Mouse (Mus musculus) testis, adult 2 months (tissue): Measurements from ENCODE around the gene Nfu1. TPM values are rescaled to one million over a fixed set of nuclear protein-coding genes. Genes with fewer than 3 reads are reported as not detected.

Source experiments
- H3K27ac ChIP-seq: fragments of 200-500 bp; 2 replicates; pipeline ENCODE4 v1.5.1; 2012; ENCODE audit warnings: low read depth, low read length; ENCODE audit not compliant: control insufficient read depth, insufficient read depth
- H3K27me3 ChIP-seq: fragments of 200-500 bp; 2 replicates; pipeline ENCODE4 v1.6.1; 2012; ENCODE audit warnings: mild to moderate bottlenecking, low read length, moderate library complexity; ENCODE audit not compliant: control insufficient read depth, insufficient read depth
- H3K36me3 ChIP-seq: fragments of 200-500 bp; 2 replicates; pipeline ENCODE4 v1.6.1; 2012; ENCODE audit warnings: mild to moderate bottlenecking, low read length; ENCODE audit not compliant: control insufficient read depth, insufficient read depth
- H3K4me1 ChIP-seq: fragments of 200-500 bp; 2 replicates; pipeline ENCODE4 v1.6.1; 2012; ENCODE audit warnings: low read length; ENCODE audit not compliant: control insufficient read depth, insufficient read depth
- H3K4me3 ChIP-seq: fragments of 200-500 bp; 2 replicates; pipeline ENCODE4 v1.5.1; 2012; ENCODE audit warnings: low read depth, mild to moderate bottlenecking, low read length, moderate library complexity, mixed read lengths; ENCODE audit not compliant: control insufficient read depth
- CTCF ChIP-seq: fragments of 200-500 bp; IDR thresholded peaks from 2 replicates; pipeline ENCODE4 v1.5.1; 2012; ENCODE audit warnings: low read depth, mild to moderate bottlenecking, inconsistent platforms, low read length, moderate library complexity; ENCODE audit not compliant: control insufficient read depth, insufficient read depth, insufficient replicate concordance
- POLR2A ChIP-seq: fragments of 200-500 bp; IDR thresholded peaks from 2 replicates; pipeline ENCODE4 v1.6.1; 2012; ENCODE audit warnings: low read depth, mild to moderate bottlenecking, inconsistent platforms, low read length, moderate library complexity; ENCODE audit not compliant: control insufficient read depth
- polyA plus RNA-seq: library from polyadenylated mRNA; depleted of rRNA; stranded (reverse); fragments of >200 nt; gene quantifications from 2 replicates; pipeline ENCODE4 v1.2.3, GENCODE M21; 2012

The Nfu1 gene
- polyA plus RNA-seq, 1 experiment = 119 TPM

- no peaks in the 10 kb centered on the region for H3K4me1 ChIP-seq
- H3K36me3 ChIP-seq = no peaks in the 10 kb centered on the region; the same call in 1 of the 2 replicates
- H3K27ac ChIP-seq = no peak overlapping the region
- no peaks in the 10 kb centered on the region for H3K27me3 ChIP-seq
- no peak overlapping the region for H3K4me3 ChIP-seq
- TF ChIP-seq CTCF (no peak), POLR2A (no peak)
Observed at GRCm38 (mm10) chr6:87001995-87002394, 7.0 kb upstream of the Nfu1 start.

DNA sequence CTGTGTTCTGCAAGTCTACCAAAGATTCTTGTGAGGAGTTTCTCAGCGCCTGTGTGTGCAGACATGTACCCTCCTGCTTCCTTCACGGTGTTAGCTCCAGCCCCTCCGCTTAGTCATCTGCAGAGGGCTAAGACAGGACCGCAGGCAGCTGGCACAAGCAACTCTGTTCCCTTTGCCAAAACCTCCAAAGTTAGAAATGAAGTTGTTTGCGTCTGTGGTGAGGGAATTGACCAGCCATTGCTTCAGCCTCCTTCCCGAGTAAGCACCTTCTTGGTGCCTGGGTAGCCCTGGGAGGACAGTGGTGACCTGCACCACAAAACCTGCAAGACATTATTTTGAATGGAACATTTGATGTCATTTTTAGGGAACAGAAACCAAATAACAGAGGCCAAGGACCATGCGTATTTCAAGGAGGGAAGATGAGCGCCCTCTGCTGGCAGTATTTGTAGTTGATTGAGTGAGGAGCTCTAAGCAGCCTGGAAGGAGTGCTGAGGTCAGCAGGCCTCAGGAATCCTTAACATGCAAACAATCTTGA, 6.4 kb upstream of the Nfu1 start:
- H3K27ac ChIP-seq = 0 out of 2 replicates have a peak overlapping the region, but pooled peaks have one; percentile 29
- H3K36me3 ChIP-seq = no peaks in the 10 kb centered on the region; the same call in 1 of the 2 replicates
- TF ChIP-seq CTCF = peak; percentile 48; the same call in 1 of the 2 replicates
- TF ChIP-seq POLR2A = no peak
- H3K27me3 ChIP-seq = no peaks in the 10 kb centered on the region
- H3K4me3 ChIP-seq = no peak overlapping the region
- no peaks in the 10 kb centered on the region for H3K4me1 ChIP-seq

DNA sequence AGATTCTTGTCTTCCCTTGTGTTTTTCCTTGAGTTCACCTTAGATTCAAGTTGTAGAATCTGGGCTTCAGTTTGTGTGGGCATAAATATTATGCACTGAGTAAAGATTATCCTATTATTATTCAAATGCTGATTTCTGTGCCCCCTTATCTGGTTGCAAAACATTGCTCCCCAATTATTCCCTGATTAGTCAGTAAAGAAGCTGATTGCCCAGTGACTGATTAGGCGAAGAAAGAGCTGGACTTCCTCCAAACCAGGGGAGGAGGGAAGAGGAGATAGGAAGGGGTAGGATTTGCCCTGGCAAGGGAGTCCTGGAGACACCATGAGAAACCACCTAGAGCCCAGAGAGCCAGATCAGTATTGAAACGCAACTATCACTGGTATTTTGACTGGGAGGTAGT, 4.9 kb upstream of the Nfu1 start:
- Histone ChIP-seq H3K4me3 (no peak overlapping the region), H3K36me3 (no peaks in the 10 kb centered on the region; the same call in 1 of the 2 replicates), H3K27ac (no peak overlapping the region), H3K27me3 (no peaks in the 10 kb centered on the region), H3K4me1 (0 out of 2 replicates have a peak, but pooled peaks cover under 1% of the 10 kb centered on the region)
- no peak for TF ChIP-seq CTCF

GRCm38 (mm10) chr6:87005577-87005976, 3.5 kb upstream of the Nfu1 start:
- 0 out of 2 replicates have a peak, but pooled peaks cover 2% of the 10 kb centered on the region for H3K4me1 ChIP-seq
- TF ChIP-seq CTCF (no peak), POLR2A (no peak)

GRCm38 (mm10) chr6:87009692-87010328, 774 bp downstream of the Nfu1 start:
- TF ChIP-seq CTCF = no peak
- peak; percentile 87 for TF ChIP-seq POLR2A

More at GRCm38 (mm10) chr6:87005577-87005976, 3.5 kb upstream of the Nfu1 start:
- no peaks in the 10 kb centered on the region for H3K36me3 ChIP-seq
- H3K4me3 ChIP-seq = no peak overlapping the region
- no peaks in the 10 kb centered on the region for H3K27me3 ChIP-seq
- no peak overlapping the region for H3K27ac ChIP-seq

DNA sequence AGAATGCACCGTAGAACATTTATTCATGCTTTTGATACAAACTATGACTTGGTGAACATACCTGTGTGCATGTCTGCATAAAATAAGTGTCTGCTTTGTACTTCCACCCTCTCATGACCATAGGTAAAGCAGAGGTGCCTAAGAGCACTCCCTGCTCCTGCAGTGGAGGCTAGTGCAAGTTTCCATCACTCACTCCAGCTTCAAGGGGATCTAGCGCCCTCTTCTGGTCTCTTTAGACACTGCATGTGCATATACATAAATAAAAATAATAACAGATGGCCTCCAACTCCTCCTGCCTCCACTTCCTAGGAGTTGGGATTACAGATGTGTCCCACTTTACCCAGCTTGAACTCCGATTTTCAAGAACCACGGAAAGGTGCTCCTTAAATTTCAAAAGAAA, 7.9 kb downstream of the Nfu1 start:
- Histone ChIP-seq H3K27me3 (no peaks in the 10 kb centered on the region), H3K4me3 (no peak overlapping the region), H3K4me1 (no peaks in the 10 kb centered on the region), H3K36me3 (peaks cover 5% of the 10 kb centered on the region), H3K27ac (no peak overlapping the region)
- no peak for TF ChIP-seq POLR2A
- peak; percentile 58; the same call in 1 of the 2 replicates for TF ChIP-seq CTCF

More at GRCm38 (mm10) chr6:87009692-87010328, 774 bp downstream of the Nfu1 start:
- Histone ChIP-seq H3K27me3 (no peaks in the 10 kb centered on the region), H3K27ac (peak overlapping the region; percentile 96), H3K36me3 (peaks cover 1% of the 10 kb centered on the region; the same call in 1 of the 2 replicates), H3K4me1 (0 out of 2 replicates have a peak, but pooled peaks cover 2% of the 10 kb centered on the region), H3K4me3 (peak overlapping the region; percentile 99)

GRCm38 (mm10) chr6:87018874-87019273, 9.8 kb downstream of the Nfu1 start:
- Histone ChIP-seq H3K4me3 (no peak overlapping the region), H3K36me3 (peaks cover 8% of the 10 kb centered on the region), H3K27ac (no peak overlapping the region), H3K27me3 (no peaks in the 10 kb centered on the region), H3K4me1 (no peaks in the 10 kb centered on the region)
- TF ChIP-seq POLR2A (no peak), CTCF (no peak)
